Mouse (Mus musculus): ENCODE measurements around the gene Msl3.

Msl3 gene

GRCm38 (mm10) chrX:168673525-168674406 is at the start of gene Msl3:
Gene Msl3, minus strand, starts transcription at chrX:168673898.
- peak; percentile 73 to 77 for DNase-seq (ENCODE audit: low spot score in 2 of 2)

GRCm38 (mm10) chrX:168717969-168718368 is 44.3 kb upstream of the Msl3 start:
- DNase-seq (ENCODE audit: low spot score in 2 of 2): peak; percentile 10

DNA sequence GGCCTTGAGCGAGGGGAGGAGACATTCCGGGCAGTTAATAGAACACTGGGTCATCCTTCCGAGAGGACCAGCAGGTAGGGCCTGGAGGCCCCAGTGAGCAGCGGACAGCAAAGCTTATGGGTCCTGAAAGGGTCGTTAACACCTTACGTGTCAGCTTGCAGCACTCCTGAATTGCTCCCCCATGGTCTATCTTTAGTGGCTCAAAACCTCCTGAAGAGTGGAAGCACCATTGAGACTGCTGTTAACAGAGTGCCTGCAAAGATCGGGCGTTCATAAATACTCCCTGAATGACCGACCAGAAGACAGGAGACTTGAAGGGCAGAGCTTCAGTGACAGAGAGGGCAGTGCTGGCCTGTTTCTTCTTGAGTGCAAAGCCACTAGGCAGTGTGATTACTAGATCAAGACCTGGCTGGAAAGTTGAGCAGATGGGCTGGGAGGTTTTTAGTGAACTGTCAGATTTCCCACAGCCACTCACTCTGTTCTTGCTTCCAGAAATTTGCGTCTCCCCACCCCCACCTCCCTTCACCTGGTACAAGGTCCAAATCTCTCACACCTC is 787 bp upstream of the Msl3 start:
- DNase-seq (ENCODE audit: low spot score in 2 of 2): peak in 1 of 2 experiments; percentile 13

GRCm38 (mm10) chrX:168672913-168673524 is 679 bp downstream of the Msl3 start:
- DNase-seq (ENCODE audit: low spot score in 2 of 2): no peak

DNA sequence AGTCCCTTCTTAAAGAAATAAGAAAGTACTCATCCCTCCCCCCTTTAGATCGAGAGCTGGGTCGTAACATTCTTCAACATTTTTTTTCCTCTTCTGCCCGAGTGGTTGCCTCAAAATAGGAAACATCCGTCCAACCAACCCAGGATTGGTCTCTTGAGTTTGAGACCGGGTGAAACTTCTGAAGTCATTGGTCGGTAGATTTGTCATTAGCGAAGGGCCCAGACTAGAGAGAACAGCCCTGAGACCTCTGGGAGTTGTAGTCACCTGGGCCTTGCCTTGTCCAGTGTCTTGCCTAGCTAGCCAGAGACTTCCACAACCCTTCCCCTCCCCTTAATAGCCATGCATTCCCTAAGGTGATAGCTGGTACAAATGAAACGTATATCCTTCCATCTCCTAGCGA is 1.3 kb downstream of the Msl3 start:
- peak; percentile 49 to 51 for DNase-seq (ENCODE audit: low spot score in 2 of 2)

DNA sequence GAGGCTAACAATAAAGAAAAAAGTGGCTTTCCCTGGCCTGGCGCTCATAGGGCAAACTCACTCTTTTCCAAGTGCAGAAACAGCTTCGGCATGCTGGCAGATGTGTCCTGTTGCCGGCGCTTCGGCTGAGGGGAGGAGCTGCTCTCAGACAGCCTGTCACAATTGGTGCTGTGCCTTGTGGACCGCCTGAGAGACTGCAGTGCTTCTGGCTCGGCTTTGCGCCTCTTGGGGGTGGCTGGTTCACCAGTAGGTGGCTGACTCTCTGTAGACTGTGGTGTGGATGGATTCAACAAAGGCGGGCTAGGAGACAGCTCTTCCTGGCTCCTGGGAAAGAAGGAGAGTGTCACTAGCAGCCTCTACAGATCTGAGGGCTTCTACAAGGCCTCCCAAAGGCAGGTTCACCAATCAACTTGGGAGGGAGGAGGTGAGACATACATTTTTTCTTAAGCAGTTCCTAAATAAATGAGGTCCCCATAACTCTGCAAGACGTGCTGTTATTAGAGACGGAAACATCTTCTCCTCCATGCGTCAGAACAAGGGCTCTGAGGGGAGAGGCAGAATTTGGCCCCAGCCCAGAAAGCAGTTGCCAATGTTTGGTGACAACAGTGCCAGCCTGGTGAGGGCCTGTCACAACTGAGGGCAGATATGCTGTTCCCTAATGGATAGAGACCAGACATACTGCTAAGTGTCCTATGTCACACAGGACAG is 9.6 kb downstream of the Msl3 start:
- peak in 1 of 2 experiments; percentile 13 for DNase-seq (ENCODE audit: low spot score in 2 of 2)

DNA sequence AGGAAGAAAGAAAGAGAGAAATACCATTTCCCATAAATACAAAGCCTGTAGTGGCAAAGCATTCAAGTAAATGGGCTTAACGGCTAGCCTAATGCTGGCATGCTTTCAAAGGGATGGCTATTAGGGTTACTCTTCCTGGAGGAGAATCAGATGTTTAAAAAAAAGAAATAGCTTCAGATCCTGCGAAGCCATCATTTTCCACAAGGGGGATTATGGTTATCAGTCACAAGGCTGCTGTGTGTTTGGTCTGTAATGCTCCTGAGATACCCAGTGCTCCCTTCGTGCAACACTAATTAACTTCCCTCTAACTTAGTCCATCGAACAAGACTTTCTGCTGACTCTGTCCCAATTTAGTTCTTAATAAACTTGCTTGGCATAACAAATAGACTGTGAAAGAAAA is 13.5 kb downstream of the Msl3 start:
- no peak for DNase-seq (ENCODE audit: low spot score in 2 of 2)

DNA sequence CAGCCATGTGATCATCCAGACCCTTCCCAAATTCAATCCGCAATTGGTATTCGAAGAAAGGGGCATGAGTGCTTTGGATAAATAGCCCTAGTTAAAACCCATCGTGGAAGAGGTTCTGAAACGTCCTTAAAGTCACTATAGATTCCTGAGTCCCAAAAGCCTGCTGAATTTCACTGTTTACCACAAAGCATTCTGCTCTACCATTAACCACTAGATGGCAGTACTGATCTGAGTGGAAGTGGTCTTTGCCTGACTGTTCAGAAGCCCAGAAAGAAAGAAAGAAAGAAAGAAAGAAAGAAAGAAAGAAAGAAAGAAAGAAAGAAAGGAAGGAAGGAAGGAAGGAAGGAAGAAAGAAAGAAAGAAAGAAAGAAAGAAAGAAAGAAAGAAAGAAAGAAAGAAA is 13.9 kb downstream of the Msl3 start:
- peak in 1 of 2 experiments; percentile 25 for DNase-seq (ENCODE audit: low spot score in 2 of 2)

- DNase-seq (ENCODE audit: low spot score in 2 of 2): no peak
Observed at GRCm38 (mm10) chrX:168659275-168659674, 14.4 kb downstream of the Msl3 start.

- DNase-seq (ENCODE audit: low spot score in 2 of 2): no peak
Observed at GRCm38 (mm10) chrX:168657795-168658194, 15.9 kb downstream of the Msl3 start.

GRCm38 (mm10) chrX:168649336-168649735 is 24.4 kb downstream of the Msl3 start:
- DNase-seq (ENCODE audit: low spot score in 2 of 2): no peak

- no peak for DNase-seq (ENCODE audit: low spot score in 2 of 2)
Observed at GRCm38 (mm10) chrX:168647746-168648145, 26.0 kb downstream of the Msl3 start.

DNA sequence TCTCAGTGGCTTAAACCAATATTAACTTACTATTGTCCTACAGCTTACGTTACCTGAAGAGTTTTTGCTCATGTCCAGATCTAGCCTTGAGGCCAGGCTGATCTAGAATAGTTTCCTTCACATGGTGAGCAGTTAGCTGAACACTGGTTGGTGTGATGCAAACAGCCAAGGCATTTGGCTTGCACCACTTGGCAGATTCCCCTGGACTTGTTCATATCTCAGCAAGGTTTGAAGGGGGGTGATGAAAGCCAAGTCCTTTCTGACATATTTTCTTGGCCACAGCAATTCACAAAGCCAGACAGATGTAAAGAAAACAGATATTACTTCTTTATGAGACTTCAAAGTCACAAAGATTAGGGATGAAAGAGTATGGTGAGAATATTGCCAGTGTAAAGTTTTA is 30.2 kb downstream of the Msl3 start:
- DNase-seq (ENCODE audit: low spot score in 2 of 2): no peak

GRCm38 (mm10) chrX:168639556-168640356 is 33.9 kb downstream of the Msl3 start:
- DNase-seq (ENCODE audit: low spot score in 2 of 2): peak; percentile 53 to 63

All from right cerebral cortex, adult 2 months (tissue).